Mouse (Mus musculus) intestine, postnatal 0 days (tissue): ENCODE data around the gene Rasal1. TPM values are rescaled to one million over a fixed set of nuclear protein-coding genes. Genes with fewer than 3 reads are reported as not detected.
A peak's percentile ranks its signal among the peaks of the same experiment; 100 is the strongest.

Source experiments
- ATAC-seq: fragments of 200-750 bp; cut with Nextera tagmentation; 2 replicates; pipeline ENCODE4 v1.8.0; 2017; ENCODE audit warnings: mild to moderate bottlenecking, moderate TSS enrichment, moderate library complexity
- H3K27ac ChIP-seq: fragments of 300-500 bp; sonication (generic); 2 replicates; pipeline ENCODE4 v1.5.1; 2014; ENCODE audit warnings: mild to moderate bottlenecking, low read depth, low read length, moderate library complexity
- H3K27me3 ChIP-seq: fragments of 300-500 bp; sonication (generic); replicated peaks from 2 replicates; pipeline ENCODE4 v1.6.1; 2014; ENCODE audit warnings: low read length, mixed read lengths; ENCODE audit not compliant: control insufficient read depth, insufficient read depth
- H3K36me3 ChIP-seq: fragments of 300-500 bp; sonication (generic); 2 replicates; pipeline ENCODE4 v1.6.1; 2014; ENCODE audit warnings: mild to moderate bottlenecking, moderate library complexity; ENCODE audit not compliant: control insufficient read depth, insufficient read depth
- H3K4me1 ChIP-seq: fragments of 300-500 bp; sonication (generic); replicated peaks from 2 replicates; pipeline ENCODE4 v1.6.1; 2014; ENCODE audit warnings: antibody characterized with exemption, low read length, mixed read lengths; ENCODE audit not compliant: control insufficient read depth, insufficient read depth
- H3K4me2 ChIP-seq: fragments of 300-500 bp; sonication (generic); replicated peaks from 2 replicates; pipeline ENCODE4 v1.6.1; 2014; ENCODE audit warnings: low read depth, mild to moderate bottlenecking, moderate library complexity
- H3K4me3 ChIP-seq: fragments of 300-500 bp; sonication (generic); 2 replicates; pipeline ENCODE4 v1.5.1; 2014; ENCODE audit warnings: low read depth, low read length
- H3K9ac ChIP-seq: fragments of 300-500 bp; sonication (generic); 2 replicates; pipeline ENCODE4 v1.6.1; 2014; ENCODE audit warnings: mild to moderate bottlenecking, low read depth, low read length
- H3K9me3 ChIP-seq: fragments of 300-500 bp; sonication (generic); 2 replicates; pipeline ENCODE4 v1.6.1; 2016; ENCODE audit warnings: mixed run types; ENCODE audit not compliant: control insufficient read depth
- CTCF ChIP-seq: sonication (generic); IDR thresholded peaks from 2 replicates; pipeline ENCODE4 v1.5.1; 2016; ENCODE audit warnings: low read depth, mild to moderate bottlenecking, control low read depth, antibody characterized with exemption, moderate library complexity
- WGBS: fragments of 180-500 bp; shearing (Covaris S2); extraction: QIAGEN DNeasy Blood & Tissue Kit; methylation state at CpG from one replicate; pipeline ENCODE4 v1.1.7; 2014; 5-methylcytosine and 5-hydroxymethylcytosine counted together
- polyA plus RNA-seq: library from polyadenylated mRNA; unstranded; fragments of >200 nt; fragmentation: Nextera tagmentation; extraction: Ambion mirVana; gene quantifications from 2 replicates; pipeline ENCODE4 v1.2.1, GENCODE M21; 2015

Rasal1 gene
- 3.0 and 5.1 TPM in 2 replicates for polyA plus RNA-seq

DNA sequence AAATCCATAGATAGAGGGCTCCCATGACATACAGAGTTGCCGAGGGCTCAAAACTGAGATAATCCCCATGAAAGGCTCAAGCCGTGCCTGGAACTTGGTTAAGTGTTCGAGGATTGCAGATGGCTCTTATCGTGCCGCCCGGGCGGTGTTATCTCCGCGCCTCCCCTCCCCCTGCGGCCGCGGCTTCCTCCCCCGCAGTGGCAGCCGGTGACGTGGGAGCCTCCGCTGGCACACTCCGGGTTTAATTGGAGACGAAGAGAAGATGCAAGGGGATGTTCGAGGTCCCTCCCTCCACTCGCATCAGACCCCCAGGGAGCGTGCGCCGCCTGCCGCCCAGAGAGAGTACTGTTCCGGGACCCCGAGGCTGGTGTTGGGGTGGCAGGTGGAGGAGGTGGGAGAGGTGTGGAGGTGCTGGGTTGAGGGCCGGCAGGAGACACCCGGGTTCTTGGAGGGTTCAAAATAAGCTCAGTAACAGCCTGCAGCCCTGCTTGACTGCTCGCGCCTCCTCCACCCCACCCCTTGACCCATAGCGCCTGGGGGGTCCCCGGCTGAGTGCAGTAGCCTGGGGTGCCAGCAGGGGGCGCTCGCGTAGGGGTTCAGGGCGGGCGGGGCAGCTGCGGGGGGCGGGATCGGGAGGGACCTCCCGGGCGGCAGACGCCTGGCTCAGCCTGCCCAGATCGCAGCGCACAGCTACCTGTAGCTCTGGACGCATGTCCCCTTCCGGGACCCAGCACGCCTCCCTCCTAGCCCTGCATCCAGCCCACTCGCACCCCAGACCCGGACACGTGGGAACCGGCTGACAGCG is at the start of gene Rasal1:
Rasal1 (plus strand) TSS at position 244 of the 805 bp plus-strand sequence.
- Histone ChIP-seq H3K4me2 (peak within 1 kb of the TSS; percentile 68), H3K9me3 (no peaks in the 10 kb centered on the region), H3K27ac (no peak within 1 kb of the TSS), H3K9ac (no peak within 1 kb of the TSS; the same call in 1 of the 2 replicates), H3K27me3 (peaks cover 16% of the 10 kb centered on the region), H3K4me1 (0 out of 2 replicates have a peak, but pooled peaks cover 2% of the 10 kb centered on the region), H3K36me3 (no peaks in the 10 kb centered on the region), H3K4me3 (peak within 1 kb of the TSS; percentile 33)
- WGBS: 1% methylated on average over 52 of the region's 53 CpGs
- peak; percentile 57 for ATAC-seq
- peak; percentile 61 for TF ChIP-seq CTCF

DNA sequence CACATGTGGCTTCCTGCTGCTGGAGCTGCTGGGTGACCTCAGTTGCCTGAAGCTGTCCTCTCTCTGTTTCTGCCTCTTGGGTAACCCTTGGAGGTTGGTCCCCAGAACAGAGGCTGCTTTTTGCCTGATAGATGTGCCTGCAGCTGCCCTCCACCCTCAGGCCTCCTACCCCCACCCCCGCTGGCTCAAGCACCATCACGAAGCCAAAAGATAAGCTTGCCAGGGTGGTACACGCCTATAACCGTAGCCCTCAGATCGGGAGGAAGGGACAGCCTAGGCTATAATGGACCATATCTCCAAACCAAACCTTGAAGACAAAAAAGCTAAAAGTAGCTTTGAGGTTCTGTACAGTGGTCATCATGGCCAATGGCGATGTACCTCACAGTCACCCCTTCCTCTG is 49.0 kb upstream of the Rasal1 start:
- H3K4me3 ChIP-seq: no peak overlapping the region
- WGBS: 82% methylated on average over 6 of the region's 6 CpGs
- no peak overlapping the region for H3K4me2 ChIP-seq
- no peaks in the 10 kb centered on the region for H3K36me3 ChIP-seq
- no peak overlapping the region for H3K27ac ChIP-seq
- H3K9ac ChIP-seq: no peak overlapping the region
- no peaks in the 10 kb centered on the region for H3K4me1 ChIP-seq
- no peak for ATAC-seq
- H3K9me3 ChIP-seq: no peaks in the 10 kb centered on the region
- no peak for TF ChIP-seq CTCF
- H3K27me3 ChIP-seq: no peaks in the 10 kb centered on the region

DNA sequence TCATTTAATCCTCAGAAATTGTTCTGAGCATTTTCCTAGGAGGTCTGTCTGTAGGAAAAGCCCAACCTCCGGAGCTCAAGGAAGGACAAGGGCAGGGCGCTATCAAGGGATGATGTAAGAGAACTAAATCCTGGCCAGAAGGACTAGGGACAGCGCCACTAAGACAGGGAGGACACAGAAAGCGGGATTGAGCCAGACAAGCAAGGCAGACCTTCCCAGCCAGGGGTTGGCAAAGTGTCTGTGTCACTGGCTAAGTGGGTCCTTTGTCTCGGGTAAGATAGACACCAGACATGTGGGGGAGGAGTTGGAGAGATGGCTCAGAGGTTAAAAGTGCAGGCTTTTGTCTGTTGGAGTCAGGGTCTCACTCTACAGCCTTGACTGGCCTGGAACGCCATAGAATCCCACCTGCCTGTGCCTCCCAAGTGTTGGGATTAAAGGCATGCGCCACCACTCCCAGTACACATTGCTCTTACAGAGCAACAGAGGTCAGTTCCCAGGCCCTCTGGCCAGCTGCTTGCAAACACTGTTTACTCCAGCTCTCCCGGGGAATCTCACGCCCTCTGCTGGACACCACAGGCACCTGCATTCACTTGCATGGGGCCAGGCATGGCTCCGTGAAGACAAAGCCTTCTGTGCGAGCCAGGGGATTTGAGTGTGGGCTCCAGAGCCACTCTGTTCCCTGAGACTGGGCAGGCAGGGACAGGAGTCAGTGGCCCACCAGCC is 47.5 kb upstream of the Rasal1 start:
- Histone ChIP-seq H3K4me2 (no peak overlapping the region), H3K9ac (no peak overlapping the region), H3K36me3 (no peaks in the 10 kb centered on the region), H3K4me3 (no peak overlapping the region), H3K9me3 (no peaks in the 10 kb centered on the region), H3K27me3 (no peaks in the 10 kb centered on the region), H3K27ac (no peak overlapping the region), H3K4me1 (no peaks in the 10 kb centered on the region)
- 61% methylated on average over 11 of the region's 11 CpGs for WGBS
- ATAC-seq: no peak
- peak; percentile 77 for TF ChIP-seq CTCF

- Histone ChIP-seq H3K27me3 (no peaks in the 10 kb centered on the region), H3K4me2 (no peak overlapping the region)
Measured at GRCm38 (mm10) chr5:120602210-120602609, 46.4 kb upstream of the Rasal1 start.

DNA sequence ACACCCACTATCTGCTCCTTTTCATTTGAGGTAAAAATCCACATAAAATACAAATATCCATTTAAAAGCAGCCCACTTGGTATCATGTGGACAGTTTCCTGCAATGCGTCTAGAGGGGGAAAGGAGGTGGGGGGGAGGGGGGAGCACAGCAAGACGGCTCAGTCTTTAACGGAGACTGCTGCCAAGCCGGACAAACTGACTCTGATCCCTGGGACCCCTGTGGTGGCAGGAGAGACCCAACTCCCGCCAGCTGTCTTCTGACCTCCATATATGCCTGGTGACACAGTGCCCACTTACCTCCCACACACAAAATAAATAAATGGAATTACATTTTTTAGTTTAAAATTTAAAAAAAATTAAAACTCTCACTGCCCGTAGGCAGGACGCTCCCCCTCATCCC is 45.1 kb upstream of the Rasal1 start:
- WGBS: 89% methylated on average over 7 of the region's 7 CpGs
- ATAC-seq: no peak
- Histone ChIP-seq H3K4me2 (no peak overlapping the region), H3K9me3 (no peaks in the 10 kb centered on the region), H3K27ac (no peak overlapping the region), H3K4me1 (no peaks in the 10 kb centered on the region), H3K9ac (no peak overlapping the region), H3K36me3 (peaks cover 4% of the 10 kb centered on the region; the same call in 1 of the 2 replicates), H3K4me3 (no peak overlapping the region), H3K27me3 (no peaks in the 10 kb centered on the region)
- TF ChIP-seq CTCF: no peak

More at GRCm38 (mm10) chr5:120602210-120602609, 46.4 kb upstream of the Rasal1 start:
- H3K4me3 ChIP-seq: no peak overlapping the region
- H3K9me3 ChIP-seq: no peaks in the 10 kb centered on the region
- no peak for TF ChIP-seq CTCF
- H3K9ac ChIP-seq: no peak overlapping the region
- H3K36me3 ChIP-seq: no peaks in the 10 kb centered on the region
- H3K4me1 ChIP-seq: no peaks in the 10 kb centered on the region
- 93% methylated on average over 12 of the region's 12 CpGs for WGBS
- ATAC-seq: no peak
- no peak overlapping the region for H3K27ac ChIP-seq

GRCm38 (mm10) chr5:120604839-120605238 is 43.8 kb upstream of the Rasal1 start:
- TF ChIP-seq CTCF: peak; percentile 92
- H3K9me3 ChIP-seq: no peaks in the 10 kb centered on the region
- ATAC-seq: peak; percentile 38; the same call in 1 of the 2 replicates
- H3K27me3 ChIP-seq: no peaks in the 10 kb centered on the region
- peaks cover 9% of the 10 kb centered on the region; the same call in 1 of the 2 replicates for H3K36me3 ChIP-seq
- peak overlapping the region; percentile 27 for H3K4me3 ChIP-seq
- WGBS: 4% methylated on average over 6 of the region's 6 CpGs
- no peaks in the 10 kb centered on the region for H3K4me1 ChIP-seq
- no peak overlapping the region for H3K27ac ChIP-seq
- H3K4me2 ChIP-seq: peak overlapping the region; percentile 62
- peak overlapping the region; percentile 11; the same call in 1 of the 2 replicates for H3K9ac ChIP-seq
